Mouse (Mus musculus) bone marrow, adult 2 months (tissue): Measurements from ENCODE around the gene Pou6f1. TPM values are rescaled to one million over a fixed set of nuclear protein-coding genes. Genes with fewer than 3 reads are reported as not detected.
"Not testable (repeated sequence)": the region's sequence is repeated elsewhere in the genome, so short reads cannot be mapped to it uniquely, and the experiment has no call there.

ENCODE experiments used
- H3K27ac ChIP-seq: fragments of 200-500 bp; 2 replicates; pipeline ENCODE4 v1.5.1; 2012; ENCODE audit warnings: low read depth, mild to moderate bottlenecking, control low read depth, inconsistent platforms, low read length; ENCODE audit not compliant: control insufficient read depth, poor library complexity, insufficient read depth
- H3K4me1 ChIP-seq: fragments of 200-500 bp; 2 replicates; pipeline ENCODE4 v1.6.1; 2011; ENCODE audit warnings: low read length; ENCODE audit not compliant: control insufficient read depth, insufficient read depth
- H3K4me3 ChIP-seq: fragments of 200-500 bp; replicated peaks from 2 replicates; pipeline ENCODE3; 2011; ENCODE audit warnings: mild to moderate bottlenecking, low read depth, low read length, control low read depth; ENCODE audit not compliant: control insufficient read depth
- CTCF ChIP-seq: fragments of 200-500 bp; IDR thresholded peaks from 2 replicates; pipeline ENCODE4 v1.5.1; 2011; ENCODE audit warnings: low read length, control low read depth; ENCODE audit not compliant: control insufficient read depth, insufficient read depth
- POLR2A ChIP-seq: fragments of 200-500 bp; IDR thresholded peaks from 2 replicates; pipeline ENCODE4 v1.6.1; 2011; ENCODE audit warnings: low read depth, mild to moderate bottlenecking, control low read depth, low read length, borderline replicate concordance; ENCODE audit not compliant: control insufficient read depth
- WGBS: fragments of 180-500 bp; shearing (Covaris S2); methylation state at CpG from one replicate; pipeline ENCODE4 v1.1.7; 2018; 5-methylcytosine and 5-hydroxymethylcytosine counted together
- polyA plus RNA-seq: library from polyadenylated mRNA; stranded (reverse); fragments of >200 nt; gene quantifications from 2 replicates; pipeline ENCODE4 v1.2.4, GENCODE M21; 2011; ENCODE audit warnings: low replicate concordance; ENCODE audit not compliant: missing spikeins, insufficient read depth, insufficient read length

The Pou6f1 gene
- polyA plus RNA-seq, 1 experiment, result 7.7 TPM

GRCm38 (mm10) chr15:100555965-100556364 lies 43.8 kb downstream of the Pou6f1 start:
- WGBS, result 67% methylated on average over 5 of the region's 5 CpGs
- H3K4me1 ChIP-seq, result peaks cover 6% of the 10 kb centered on the region
- TF ChIP-seq CTCF, result no peak
- no peak for TF ChIP-seq POLR2A
- no peak overlapping the region for H3K27ac ChIP-seq
- H3K4me3 ChIP-seq, result no peak overlapping the region

- peak; percentile 67; the same call in 1 of the 2 replicates for TF ChIP-seq POLR2A
- TF ChIP-seq CTCF, result no peak
- Histone ChIP-seq H3K27ac (peak within 1 kb of the TSS; percentile 72), H3K4me1 (peaks cover 4% of the 10 kb centered on the region), H3K4me3 (peak within 1 kb of the TSS; percentile 89)
- WGBS, result under 1% methylated on average over 84 of the region's 84 CpGs
Measured at GRCm38 (mm10) chr15:100551326-100552307, 48.2 kb downstream of the Pou6f1 start, which contains the start of gene Tfcp2. TSS of gene Tfcp2 (minus strand) at chr15:100552008.

GRCm38 (mm10) chr15:100550280-100550679 lies 49.5 kb downstream of the Pou6f1 start:
- H3K4me3 ChIP-seq, result no peak overlapping the region
- no peak overlapping the region for H3K27ac ChIP-seq
- TF ChIP-seq CTCF (no peak), POLR2A (no peak)
- 87% methylated on average over 4 of the region's 4 CpGs for WGBS
- H3K4me1 ChIP-seq, result peaks cover 4% of the 10 kb centered on the region

- 76% methylated on average over 14 of the region's 14 CpGs for WGBS
- not testable (repeated sequence) for H3K4me1 ChIP-seq
Measured at GRCm38 (mm10) chr15:100543651-100544030, 56.1 kb downstream of the Pou6f1 start.

GRCm38 (mm10) chr15:100542876-100543650 lies 56.7 kb downstream of the Pou6f1 start:
- not testable (repeated sequence) for H3K4me3 ChIP-seq, H3K27ac ChIP-seq, H3K4me1 ChIP-seq
- 70% methylated on average over 28 of the region's 28 CpGs for WGBS

More at GRCm38 (mm10) chr15:100543651-100544030, 56.1 kb downstream of the Pou6f1 start:
- not testable (repeated sequence) for H3K27ac ChIP-seq, H3K4me3 ChIP-seq

- Histone ChIP-seq H3K4me3 (no peak overlapping the region), H3K4me1 (no peaks in the 10 kb centered on the region; the same call in 1 of the 2 replicates), H3K27ac (no peak overlapping the region)
- 68% methylated on average over 4 of the region's 4 CpGs for WGBS
- TF ChIP-seq POLR2A, result no peak
- TF ChIP-seq CTCF, result no peak
Measured at GRCm38 (mm10) chr15:100541426-100541825, 58.4 kb downstream of the Pou6f1 start.

- WGBS, result 57% methylated on average over 1 of the region's 1 CpGs
- not testable (repeated sequence) for H3K27ac ChIP-seq, H3K4me3 ChIP-seq, H3K4me1 ChIP-seq
Measured at GRCm38 (mm10) chr15:100541001-100541400, 58.8 kb downstream of the Pou6f1 start.

GRCm38 (mm10) chr15:100539411-100539810 lies 60.4 kb downstream of the Pou6f1 start:
- 61% methylated on average over 9 of the region's 9 CpGs for WGBS
- H3K4me3 ChIP-seq, result no peak overlapping the region
- no peak for TF ChIP-seq POLR2A
- TF ChIP-seq CTCF, result no peak
- no peaks in the 10 kb centered on the region; the same call in 1 of the 2 replicates for H3K4me1 ChIP-seq
- H3K27ac ChIP-seq, result no peak overlapping the region

- no peak for TF ChIP-seq POLR2A
- TF ChIP-seq CTCF, result no peak
- no peak overlapping the region for H3K4me3 ChIP-seq
- H3K4me1 ChIP-seq, result no peaks in the 10 kb centered on the region
- no peak overlapping the region for H3K27ac ChIP-seq
- whole genome bisulfite sequencing, result 66% methylated on average over 6 of the region's 6 CpGs
Measured at GRCm38 (mm10) chr15:100537913-100538312, 61.9 kb downstream of the Pou6f1 start.
